Mouse (Mus musculus) G1E (cell line): ENCODE measurements at regions not wholly inside any gene's neighbourhood (a gene's known extent, or its start where the extent isn't known, plus 50 kb on each side); places are given as distances from the start of the nearest gene placed in this dataset.

Experiments
- ATAC-seq: 2 replicates; pipeline ENCODE4 v1.8.0; 2016; ENCODE audit warnings: mild to moderate bottlenecking; ENCODE audit not compliant: insufficient number of reproducible peaks, poor library complexity, low FRiP score, severe bottlenecking; ENCODE audit errors: extremely low read depth
- DNase-seq: peaks from one replicate; pipeline ENCODE4 v3.0.0; 2012; ENCODE audit warnings: low spot score
- H3K27me3 ChIP-seq: 2 replicates; pipeline ENCODE4 v1.6.1; 2012; ENCODE audit warnings: mild to moderate bottlenecking, low read length, inconsistent platforms; ENCODE audit not compliant: insufficient read depth
- H3K36me3 ChIP-seq: replicated peaks from 2 replicates; pipeline ENCODE3; 2012; ENCODE audit warnings: mild to moderate bottlenecking, inconsistent platforms
- H3K4me1 ChIP-seq: 2 replicates; pipeline ENCODE4 v1.6.1; 2012; ENCODE audit warnings: low read depth, low read length, inconsistent platforms, mixed read lengths; ENCODE audit not compliant: insufficient read depth
- H3K4me3 ChIP-seq: 2 replicates; pipeline ENCODE4 v1.5.1; 2012; ENCODE audit warnings: low read depth, mild to moderate bottlenecking, inconsistent platforms, low read length, moderate library complexity, mixed read lengths
- H3K9me3 ChIP-seq: replicated peaks from 2 replicates; pipeline ENCODE4 v1.6.1; 2012; ENCODE audit warnings: inconsistent platforms
- CTCF ChIP-seq: IDR thresholded peaks from 2 replicates; pipeline ENCODE4 v1.5.1; 2012; ENCODE audit warnings: low read depth, low read length, inconsistent platforms, mixed read lengths
- GATA1 ChIP-seq: IDR thresholded peaks from 2 replicates; pipeline ENCODE4 v1.6.1; 2012; ENCODE audit warnings: borderline replicate concordance, low read length, inconsistent platforms, mixed read lengths
- GATA2 ChIP-seq: IDR thresholded peaks from 2 replicates; pipeline ENCODE4 v1.6.1; 2012; ENCODE audit warnings: low read depth, low read length, inconsistent platforms, borderline replicate concordance
- POLR2AphosphoS5 ChIP-seq: IDR thresholded peaks from 2 replicates; pipeline ENCODE4 v1.6.1; 2012; ENCODE audit warnings: low read depth, low read length, inconsistent platforms; ENCODE audit not compliant: insufficient replicate concordance
- TAL1 ChIP-seq: conservative IDR thresholded peaks from 2 replicates; pipeline ENCODE4 v1.6.1; 2012; ENCODE audit warnings: low read depth, low read length, inconsistent platforms, mixed read lengths

DNA sequence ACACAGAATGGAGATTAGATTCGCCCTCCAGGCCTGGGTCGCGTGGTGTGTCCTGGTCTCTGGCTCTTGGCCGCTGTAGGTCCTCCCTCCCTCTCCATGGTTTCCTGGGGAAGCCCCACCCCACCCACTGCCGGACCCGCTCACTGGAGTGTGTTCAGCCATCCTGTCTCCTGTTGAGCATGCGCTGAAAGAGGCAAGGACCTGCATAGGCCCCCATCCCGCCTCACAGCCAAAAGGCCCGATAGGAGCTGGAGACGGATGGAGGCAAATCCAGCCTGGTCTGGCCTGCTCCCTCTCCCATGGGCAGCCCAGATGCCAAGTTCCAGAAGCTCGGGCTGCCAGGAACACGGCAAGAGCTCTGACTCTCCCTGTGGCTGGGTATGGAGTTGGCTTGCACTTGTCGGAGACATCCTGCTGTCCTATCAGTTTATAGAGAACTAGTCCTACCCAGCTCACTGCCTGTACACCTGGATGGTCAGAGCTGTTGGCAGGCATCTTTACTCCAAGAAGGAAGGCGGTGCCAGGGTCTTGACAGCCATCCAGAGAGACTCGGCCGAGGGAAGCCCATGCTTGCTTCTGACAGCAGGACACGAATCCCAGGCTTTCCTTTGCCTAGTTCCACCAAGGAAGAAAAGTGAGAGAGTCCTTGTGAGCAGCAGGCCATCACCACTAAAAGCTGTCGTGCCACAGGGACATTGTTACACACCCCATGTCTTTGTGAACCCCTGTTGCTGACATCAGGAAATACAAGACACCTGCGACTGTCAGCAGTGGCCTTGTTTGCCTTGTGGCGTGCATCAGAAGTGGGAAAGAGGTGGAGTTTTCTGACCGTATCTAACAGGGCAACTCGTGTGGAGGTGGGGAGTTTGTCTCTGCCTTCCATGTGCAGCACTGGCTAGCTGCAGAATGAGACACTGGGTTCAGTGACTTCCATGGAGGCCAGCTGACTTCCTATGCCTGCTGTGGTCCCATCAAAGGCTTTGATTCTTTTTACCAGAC, 228.9 kb upstream of the Prok2 start:
- Histone ChIP-seq H3K4me3 (no peak overlapping the region), H3K9me3 (peaks cover 79% of the 10 kb centered on the region), H3K4me1 (no peaks in the 10 kb centered on the region), H3K27me3 (no peaks in the 10 kb centered on the region), H3K36me3 (no peaks in the 10 kb centered on the region)
- ATAC-seq (no peak), DNase-seq (no peak)
- no peak for TF ChIP-seq GATA1
- TF ChIP-seq POLR2AphosphoS5, result no peak
- no peak for TF ChIP-seq TAL1
- TF ChIP-seq CTCF, result no peak
- TF ChIP-seq GATA2, result no peak

DNA sequence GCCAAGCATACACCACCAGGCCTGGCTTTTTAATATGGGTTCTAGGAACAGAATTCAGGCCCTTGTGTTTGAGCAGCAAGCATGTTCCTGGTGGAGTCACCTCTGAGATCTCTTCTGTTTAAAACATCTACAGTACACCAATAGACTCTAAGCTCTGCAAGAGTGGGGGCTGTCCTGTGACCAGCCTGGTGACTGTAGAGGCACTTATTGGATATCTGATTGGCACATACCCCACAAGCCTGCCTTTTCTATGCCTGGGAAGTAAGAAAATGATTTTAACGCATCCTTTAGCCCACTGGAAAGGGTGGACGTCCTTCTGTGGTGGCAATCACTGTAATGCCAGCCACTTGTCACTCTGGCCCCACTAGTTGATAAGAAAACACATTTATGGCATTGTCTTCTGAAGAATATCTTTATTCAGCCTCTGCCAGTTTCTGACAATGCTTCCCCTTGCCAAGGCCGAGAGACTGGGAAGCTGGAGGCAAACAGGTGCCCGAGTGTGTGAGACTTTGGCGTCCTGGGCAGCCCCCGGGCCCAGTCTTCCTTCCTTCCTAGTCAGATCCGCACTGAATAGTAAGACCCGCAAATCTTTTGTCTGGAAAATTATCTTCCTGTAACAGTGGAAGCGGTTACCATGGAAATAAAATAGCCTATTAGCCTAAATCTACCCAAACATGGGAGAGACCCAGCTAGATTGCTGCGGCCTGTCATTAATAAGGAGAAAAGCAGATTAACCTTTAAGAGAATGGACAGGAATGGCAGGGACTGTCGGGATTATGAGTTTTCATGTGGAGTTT, 228.0 kb upstream of the Prok2 start:
- DNase-seq, result no peak
- no peak for ATAC-seq
- H3K9me3 ChIP-seq, result peaks cover 80% of the 10 kb centered on the region
- no peak overlapping the region for H3K4me3 ChIP-seq
- no peaks in the 10 kb centered on the region for H3K36me3 ChIP-seq
- no peaks in the 10 kb centered on the region for H3K27me3 ChIP-seq
- TF ChIP-seq TAL1 (no peak), POLR2AphosphoS5 (no peak), GATA2 (no peak), CTCF (no peak), GATA1 (no peak)
- no peaks in the 10 kb centered on the region for H3K4me1 ChIP-seq

DNA sequence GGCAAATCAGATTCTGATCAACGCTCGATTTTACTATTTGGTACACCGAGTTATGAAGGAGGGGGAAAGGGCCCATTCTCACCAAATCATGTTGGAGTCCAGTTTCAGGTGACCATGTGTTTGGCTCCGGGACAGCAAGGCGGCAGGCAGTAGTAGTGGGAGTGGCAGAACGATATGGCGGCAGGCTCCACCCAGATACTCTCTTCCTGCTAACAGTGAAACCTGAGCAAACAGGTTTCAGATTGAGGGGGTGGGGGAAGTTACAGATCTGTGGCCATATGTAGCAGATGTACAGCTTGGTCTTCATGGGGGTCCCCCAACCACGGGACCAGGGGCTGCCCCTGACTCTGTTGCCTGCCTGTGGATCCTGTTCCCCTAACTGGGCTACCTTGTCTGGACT, 224.6 kb upstream of the Prok2 start:
- Histone ChIP-seq H3K9me3 (peaks cover 81% of the 10 kb centered on the region), H3K27me3 (no peaks in the 10 kb centered on the region), H3K4me1 (no peaks in the 10 kb centered on the region), H3K36me3 (no peaks in the 10 kb centered on the region), H3K4me3 (no peak overlapping the region)
- no peak for DNase-seq
- no peak for ATAC-seq
- TF ChIP-seq POLR2AphosphoS5, result no peak
- TF ChIP-seq GATA2, result no peak
- no peak for TF ChIP-seq GATA1
- TF ChIP-seq CTCF, result no peak
- no peak for TF ChIP-seq TAL1

DNA sequence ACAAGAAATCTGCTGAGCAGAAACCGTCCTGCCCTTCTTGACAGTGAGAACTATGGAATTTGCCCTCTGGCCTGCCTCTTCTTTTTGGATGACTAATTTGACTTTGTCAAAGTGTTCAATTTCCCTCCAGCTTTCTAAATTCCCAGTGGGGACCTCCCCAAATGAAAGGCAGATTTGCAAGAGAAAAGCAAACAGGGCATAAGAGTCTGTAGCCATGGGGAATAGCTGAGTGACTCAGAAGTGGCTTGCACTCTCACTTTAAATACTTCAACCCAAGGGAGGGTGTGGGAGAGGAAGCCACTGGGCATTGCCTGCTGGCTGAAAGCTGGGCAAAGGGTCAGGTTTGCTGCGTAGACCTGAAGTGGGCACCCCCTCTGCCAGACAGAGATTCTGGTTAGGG, 220.7 kb upstream of the Prok2 start:
- Histone ChIP-seq H3K4me3 (no peak overlapping the region), H3K9me3 (peaks cover 65% of the 10 kb centered on the region), H3K36me3 (no peaks in the 10 kb centered on the region), H3K27me3 (no peaks in the 10 kb centered on the region), H3K4me1 (no peaks in the 10 kb centered on the region)
- TF ChIP-seq GATA1, result no peak
- TF ChIP-seq GATA2, result no peak
- TF ChIP-seq POLR2AphosphoS5, result no peak
- TF ChIP-seq CTCF, result no peak
- no peak for TF ChIP-seq TAL1
- ATAC-seq (no peak), DNase-seq (no peak)

GRCm38 (mm10) chr6:99946481-99946880, 220.3 kb upstream of the Prok2 start:
- no peaks in the 10 kb centered on the region for H3K36me3 ChIP-seq
- no peaks in the 10 kb centered on the region for H3K4me1 ChIP-seq
- DNase-seq (no peak), ATAC-seq (no peak)
- TF ChIP-seq GATA1, result no peak
- no peak for TF ChIP-seq TAL1
- no peak for TF ChIP-seq CTCF
- TF ChIP-seq POLR2AphosphoS5, result no peak
- no peak for TF ChIP-seq GATA2
- no peaks in the 10 kb centered on the region for H3K27me3 ChIP-seq
- H3K4me3 ChIP-seq, result no peak overlapping the region
- peaks cover 66% of the 10 kb centered on the region for H3K9me3 ChIP-seq

GRCm38 (mm10) chr6:99945691-99946090, 219.5 kb upstream of the Prok2 start:
- ATAC-seq, result no peak
- H3K36me3 ChIP-seq, result no peaks in the 10 kb centered on the region
- H3K9me3 ChIP-seq, result peaks cover 65% of the 10 kb centered on the region
- H3K27me3 ChIP-seq, result no peaks in the 10 kb centered on the region
- no peaks in the 10 kb centered on the region for H3K4me1 ChIP-seq
- DNase-seq, result no peak
- TF ChIP-seq GATA2, result no peak
- TF ChIP-seq GATA1, result no peak
- TF ChIP-seq POLR2AphosphoS5, result no peak
- TF ChIP-seq TAL1, result no peak
- TF ChIP-seq CTCF, result no peak
- no peak overlapping the region for H3K4me3 ChIP-seq
